Mouse (Mus musculus) gastrocnemius, postnatal 25 days (tissue): Measurements from ENCODE around the gene Bsdc1. TPM values are rescaled to one million over a fixed set of nuclear protein-coding genes. Genes with fewer than 3 reads are reported as not detected.
"Not testable (repeated sequence)": the region's sequence is repeated elsewhere in the genome, so short reads cannot be mapped to it uniquely, and the experiment has no call there.

ENCODE experiments used
- DNase-seq: peaks from one replicate; pipeline ENCODE4 v3.0.0; 2022
- total RNA-seq, 2 experiments: library from RNA; stranded (reverse); gene quantifications; 1 replicate in 1 of 2; 2 replicates in 1 of 2; pipeline ENCODE4 v1.2.3; 2021

The Bsdc1 gene
- total RNA-seq, 2 experiments from 2014 or later = 25.6 to 26.9 TPM

GRCm38 (mm10) chr4:129513086-129513767, 51.8 kb downstream of the Bsdc1 start, which contains the start of gene Marcksl1:
Gene Marcksl1 (plus strand): TSS chr4:129513581.
- peak; percentile 76 for DNase-seq

- DNase-seq = no peak
Measured at GRCm38 (mm10) chr4:129513891-129514290, 52.5 kb downstream of the Bsdc1 start.

GRCm38 (mm10) chr4:129514300-129514898, 53.0 kb downstream of the Bsdc1 start:
- peak; percentile 26 for DNase-seq

GRCm38 (mm10) chr4:129516925-129517324, 55.5 kb downstream of the Bsdc1 start:
- no peak for DNase-seq

GRCm38 (mm10) chr4:129518519-129518918, 57.1 kb downstream of the Bsdc1 start:
- no peak for DNase-seq

GRCm38 (mm10) chr4:129525338-129525737, 64.0 kb downstream of the Bsdc1 start:
- DNase-seq = no peak

GRCm38 (mm10) chr4:129525889-129526288, 64.5 kb downstream of the Bsdc1 start:
- DNase-seq = no peak

- DNase-seq = not testable (repeated sequence)
Measured at GRCm38 (mm10) chr4:129528901-129529300, 67.5 kb downstream of the Bsdc1 start.

Other genes starting within 250 kb of the Bsdc1 start
- gene C77080, start 200.2 kb upstream of the Bsdc1 start, total RNA-seq = 1 to 10 TPM; 1.3 to 2.0 TPM
- gene Sync, start 174.0 kb upstream of the Bsdc1 start, total RNA-seq = 10 to 100 TPM; 40.2 to 44.7 TPM
- 10 to 100 TPM; 41.0 to 50.6 TPM for gene Rbbp4, start 126.2 kb upstream of the Bsdc1 start, total RNA-seq
- gene Zbtb8os, start 125.9 kb upstream of the Bsdc1 start, total RNA-seq = 10 to 100 TPM; 23.1 to 24.0 TPM
- 1 to 10 TPM; 1.2 to 1.3 TPM for gene Zbtb8a, start 83.5 kb upstream of the Bsdc1 start, total RNA-seq
- not detected for gene Zbtb8b, start 20.7 kb upstream of the Bsdc1 start, total RNA-seq
- not detected for gene Tssk3, start 29.4 kb downstream of the Bsdc1 start, total RNA-seq
- gene Fam229a, start 29.6 kb downstream of the Bsdc1 start, total RNA-seq = not detected
- gene Marcksl1, start 52.0 kb downstream of the Bsdc1 start, total RNA-seq = 1 to 10 TPM; 1.6 to 2.8 TPM
- gene Hdac1, start 81.1 kb downstream of the Bsdc1 start, total RNA-seq = 1 to 10 TPM; 9.6 to 9.9 TPM
- under 1 TPM in 1 of 2 experiments, not detected in 1; 0.48 TPM for gene Lck, start 112.1 kb downstream of the Bsdc1 start, total RNA-seq
- under 1 TPM in 1 of 2 experiments, not detected in 1; 0.31 TPM for gene Fam167b, start 117.0 kb downstream of the Bsdc1 start, total RNA-seq
- 100 to 1,000 TPM; 116 to 129 TPM for gene Eif3i, start 139.1 kb downstream of the Bsdc1 start, total RNA-seq
- 10 to 100 TPM; 30.5 to 32.3 TPM for gene Tmem234, start 139.1 kb downstream of the Bsdc1 start, total RNA-seq
- gene Dcdc2b, start 152.7 kb downstream of the Bsdc1 start, total RNA-seq = 1 to 10 TPM in 1 of 2 experiments, under 1 TPM in 1; 0.77 to 1.2 TPM
- gene Iqcc, start 157.5 kb downstream of the Bsdc1 start, total RNA-seq = 10 to 100 TPM in 1 of 2 experiments, 1 to 10 TPM in 1; 8.1 to 11.1 TPM
- gene Ccdc28b, start 162.4 kb downstream of the Bsdc1 start, total RNA-seq = 10 to 100 TPM; 52.4 to 59.8 TPM
- 10 to 100 TPM; 18.0 to 19.4 TPM for gene Txlna, start 179.5 kb downstream of the Bsdc1 start, total RNA-seq
- 10 to 100 TPM; 64.6 to 77.1 TPM for gene Kpna6, start 211.2 kb downstream of the Bsdc1 start, total RNA-seq
- 1 to 10 TPM; 3.5 to 4.7 TPM for gene Tmem39b, start 235.3 kb downstream of the Bsdc1 start, total RNA-seq